Mouse (Mus musculus) skeletal muscle tissue, adult 2 months (tissue): Measurements from ENCODE around the gene Plekho1.

Experiments used
- DNase-seq: peaks from one replicate; pipeline ENCODE4 v3.0.0-alpha.2; 2012; ENCODE audit warnings: low read depth, low spot score

Gene Plekho1

GRCm38 (mm10) chr3:96008463-96008862 is 12.7 kb upstream of the Plekho1 start:
- DNase-seq, result no peak

DNA sequence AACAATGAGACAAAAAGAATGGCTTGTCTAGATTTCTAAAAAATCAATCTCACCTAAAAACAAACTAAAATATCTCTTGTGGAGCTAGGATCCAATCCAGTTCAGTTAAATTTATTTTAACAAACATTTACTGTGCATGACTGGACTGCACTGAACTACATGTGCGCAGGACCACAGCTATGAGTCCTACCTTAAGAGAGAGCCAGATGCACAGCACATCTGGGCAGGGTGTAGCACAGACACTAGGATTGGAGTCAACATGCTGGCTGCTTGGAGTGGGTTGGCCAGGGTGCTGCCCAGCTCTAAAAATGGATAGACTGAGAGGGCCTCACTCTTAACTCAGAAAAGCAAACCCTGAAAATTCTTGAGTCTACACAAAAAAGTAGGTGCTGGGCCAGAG is 5.8 kb upstream of the Plekho1 start:
- DNase-seq, result no peak

DNA sequence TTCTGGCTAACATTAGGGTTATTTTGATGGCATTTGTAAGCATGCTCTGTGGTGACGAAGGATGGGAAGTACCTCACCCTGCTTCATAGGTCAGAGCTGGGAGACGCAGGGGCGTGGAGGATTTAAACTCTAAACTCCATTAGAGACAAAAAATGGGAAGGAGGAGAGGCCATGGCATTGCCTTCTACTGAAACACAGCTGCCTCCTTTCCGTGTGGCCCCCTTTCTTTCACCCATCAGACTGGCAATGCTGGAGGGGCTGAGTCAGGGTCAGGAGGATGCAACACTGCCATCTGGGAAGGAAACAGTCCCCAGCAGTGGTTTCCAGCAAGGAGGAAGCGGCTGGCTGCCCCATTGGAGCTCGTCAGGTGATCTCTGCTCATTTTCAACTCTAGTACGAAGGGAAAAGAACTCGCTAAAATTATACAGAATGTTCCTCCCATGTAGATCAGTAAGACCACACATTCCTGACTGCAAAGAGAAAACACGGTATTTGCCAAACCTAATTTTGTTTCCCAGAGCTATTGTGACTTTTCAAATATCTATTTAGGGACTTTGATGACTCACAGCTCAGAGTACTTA is 5.2 kb upstream of the Plekho1 start:
- no peak for DNase-seq

GRCm38 (mm10) chr3:96000080-96000632 is 4.4 kb upstream of the Plekho1 start:
- peak; percentile 61 for DNase-seq

GRCm38 (mm10) chr3:95999308-96000079 is 3.7 kb upstream of the Plekho1 start:
- no peak for DNase-seq

DNA sequence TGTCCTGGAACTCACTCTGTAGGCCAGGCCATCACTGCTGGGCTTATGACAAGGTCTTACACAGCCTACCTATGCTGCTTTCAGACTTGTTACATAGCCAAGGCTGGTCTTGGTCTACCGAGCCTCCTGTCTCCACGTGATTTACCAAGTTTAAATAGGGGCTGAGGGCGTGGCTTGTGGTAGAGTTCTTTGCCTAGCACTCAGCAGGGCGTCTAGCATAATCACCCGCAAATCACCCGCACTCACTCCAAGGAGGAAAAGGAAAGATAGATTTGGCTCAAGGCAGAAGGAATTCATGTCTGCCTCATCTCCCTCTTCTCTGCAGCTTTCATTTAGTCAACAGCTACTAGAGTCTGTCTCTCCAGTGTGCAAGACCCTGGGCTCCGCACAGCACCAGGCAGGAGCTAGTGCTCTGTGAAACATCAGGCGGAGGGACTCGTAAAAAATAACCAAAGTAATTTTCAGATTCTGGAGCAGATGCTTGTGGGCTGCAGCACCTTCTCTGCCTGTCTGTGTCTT is 1.5 kb upstream of the Plekho1 start:
- no peak for DNase-seq

- no peak for DNase-seq
Observed at GRCm38 (mm10) chr3:95996451-95997073, 761 bp upstream of the Plekho1 start.

DNA sequence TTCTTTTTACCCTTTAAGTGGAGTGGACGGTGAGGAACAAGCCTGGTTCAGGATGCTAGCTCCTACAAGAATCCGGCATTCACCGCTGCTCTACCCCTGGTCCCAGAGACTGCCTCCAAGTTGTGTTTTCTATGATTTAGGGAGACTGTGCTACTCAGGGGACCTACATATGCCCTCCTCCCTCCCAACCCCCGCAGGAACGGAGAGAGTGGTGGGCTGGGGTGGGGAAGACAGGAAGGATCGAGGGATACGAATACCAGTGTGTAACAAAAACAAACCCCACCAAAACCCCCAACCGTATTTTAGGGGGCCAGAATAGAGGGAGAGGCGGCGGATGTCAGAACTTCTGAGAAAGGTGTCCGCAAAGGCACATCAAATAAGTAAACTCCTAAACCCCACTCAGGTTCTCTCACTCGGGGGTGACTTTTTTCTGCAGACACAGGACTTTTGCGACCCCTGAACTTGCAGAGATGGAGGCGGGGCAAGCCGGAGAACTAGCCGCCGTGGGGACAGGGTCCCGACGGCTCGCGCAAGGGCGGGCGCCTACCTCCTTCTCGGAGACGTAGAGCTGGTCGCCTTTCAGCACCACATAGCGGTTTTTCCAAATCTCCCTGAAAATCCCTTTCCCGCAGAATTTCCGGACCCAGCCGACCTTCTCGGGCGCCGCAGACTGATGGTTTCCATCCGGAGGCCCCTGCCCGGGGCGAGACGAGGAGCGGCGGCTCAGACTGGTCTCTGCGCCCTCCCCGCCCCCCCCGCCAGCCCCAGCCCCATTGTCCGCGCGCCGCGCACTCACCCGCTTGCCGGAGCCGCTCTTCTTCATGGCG is 613 bp downstream of the Plekho1 start:
- DNase-seq, result no peak

- DNase-seq, result no peak
Observed at GRCm38 (mm10) chr3:95994381-95994846, 1.4 kb downstream of the Plekho1 start.

GRCm38 (mm10) chr3:95993881-95994280 is 1.9 kb downstream of the Plekho1 start:
- DNase-seq, result no peak

GRCm38 (mm10) chr3:95992990-95993603 is 2.7 kb downstream of the Plekho1 start:
- no peak for DNase-seq

GRCm38 (mm10) chr3:95990413-95990941 is 5.3 kb downstream of the Plekho1 start:
- DNase-seq, result no peak

GRCm38 (mm10) chr3:95988969-95989368 is 6.8 kb downstream of the Plekho1 start:
- DNase-seq, result peak; percentile 80

- no peak for DNase-seq
Observed at GRCm38 (mm10) chr3:95988138-95988537, 7.7 kb downstream of the Plekho1 start.

- DNase-seq, result no peak
Observed at GRCm38 (mm10) chr3:95987386-95988110, 8.3 kb downstream of the Plekho1 start.

DNA sequence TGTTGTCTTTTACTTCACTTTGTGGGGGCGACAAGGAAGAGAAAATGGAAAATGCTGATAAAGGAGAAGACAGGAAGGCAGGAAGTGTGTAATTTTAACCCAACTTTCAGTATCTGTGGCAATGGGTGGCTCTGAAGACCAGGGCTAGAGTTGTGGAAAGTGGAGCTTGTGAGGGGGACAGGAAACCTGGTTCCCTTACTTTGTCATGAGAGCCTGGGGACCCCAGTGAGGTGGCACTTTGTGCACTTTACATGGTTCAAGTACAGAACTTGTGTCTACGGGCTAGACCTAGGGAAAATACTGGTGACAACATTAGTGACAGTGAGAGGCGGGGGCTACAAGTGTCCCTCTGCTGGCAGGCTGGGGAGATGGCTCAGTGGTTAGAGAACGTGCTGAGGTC is 8.8 kb downstream of the Plekho1 start:
- no peak for DNase-seq

GRCm38 (mm10) chr3:95986001-95986622 is 9.7 kb downstream of the Plekho1 start:
- no peak for DNase-seq

DNA sequence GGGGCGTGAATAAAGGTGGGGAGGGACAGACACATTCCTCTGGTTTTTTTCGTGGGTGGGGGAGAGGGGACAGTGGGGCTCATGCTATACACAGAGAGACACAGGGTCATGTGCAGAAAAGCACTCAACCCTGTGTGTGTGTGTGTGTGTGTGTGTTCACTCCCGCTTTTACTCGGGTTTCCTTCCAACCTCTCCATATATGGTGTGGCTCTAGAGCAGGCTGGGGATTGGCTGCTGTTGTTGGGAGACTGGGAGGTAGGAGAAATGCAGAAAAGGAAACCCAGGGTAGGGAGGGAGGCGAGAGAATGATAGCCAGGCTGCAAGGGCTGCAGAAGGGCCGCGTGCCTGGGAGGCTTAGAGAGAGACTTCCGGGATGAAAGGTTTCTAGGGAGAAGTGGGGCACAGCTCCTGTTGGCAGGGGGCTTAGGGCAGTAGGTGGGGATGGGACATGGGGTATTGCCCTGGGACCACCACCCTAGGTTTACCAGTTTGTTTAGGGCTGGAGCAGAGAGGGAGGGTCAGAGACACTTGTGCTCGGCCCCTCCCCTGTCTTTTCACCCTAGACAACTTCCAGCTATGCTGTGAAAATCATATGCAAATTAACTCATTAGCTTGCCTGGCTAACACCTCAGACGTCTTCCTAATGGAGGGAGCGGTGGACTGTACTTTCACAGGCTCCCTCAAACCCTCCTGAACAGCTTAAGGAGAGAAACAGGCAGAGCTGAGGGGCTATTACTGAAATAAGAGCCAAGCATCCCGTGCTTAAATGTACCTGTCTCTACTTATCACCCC is 10.4 kb downstream of the Plekho1 start:
- peak; percentile 89 for DNase-seq

- no peak for DNase-seq
Observed at GRCm38 (mm10) chr3:95982129-95982528, 13.7 kb downstream of the Plekho1 start.
